21 mouse cellular contexts compared by ENCODE assay signal in the genomic region with DNA sequence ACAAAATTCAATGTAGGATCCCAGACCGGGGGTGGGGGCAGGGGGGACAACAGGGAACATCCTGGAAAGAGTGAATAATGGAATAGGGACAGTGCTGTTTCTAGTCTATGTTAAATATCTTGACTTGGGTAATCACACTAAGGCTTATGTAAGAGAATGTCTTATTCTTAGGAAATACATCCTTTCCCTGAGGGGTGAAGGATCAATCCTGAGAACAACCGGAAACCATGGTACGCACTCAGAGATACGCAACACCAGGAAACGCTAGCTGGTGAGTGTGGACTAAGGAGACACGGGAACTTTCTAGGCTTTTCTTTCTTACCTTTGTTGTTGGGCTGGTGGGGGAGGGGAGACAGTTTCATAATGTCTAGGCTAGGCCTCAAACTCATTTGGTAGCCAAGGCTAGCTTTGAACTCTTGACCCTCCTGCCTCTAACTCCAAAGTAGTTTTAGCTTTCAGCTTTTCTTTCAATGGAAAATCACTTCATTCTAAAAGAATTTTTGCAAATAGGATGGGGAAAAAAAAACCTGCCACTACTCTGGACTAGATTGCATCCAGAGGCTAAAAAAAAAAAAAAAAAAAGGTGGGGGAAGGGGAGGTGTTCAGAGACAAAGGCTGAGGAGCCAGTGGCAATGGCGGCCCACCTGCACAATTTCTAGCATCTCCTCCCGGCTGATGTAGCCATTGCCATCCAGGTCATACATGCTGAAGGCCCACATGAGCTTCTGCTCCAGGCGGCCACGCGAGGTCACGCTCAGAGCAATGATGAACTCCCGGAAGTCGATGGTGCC. TPM values are rescaled to one million over a fixed set of nuclear protein-coding genes. Genes with fewer than 3 reads are reported as not detected.
"Had no signal": no experiment of that assay in that cellular context is flagged by ENCODE, and none has a peak within 500 bp of the region (broad histone marks: within the 10 kb centered on the region; RNA-seq: fewer than 3 reads in every experiment).

No protein-coding gene starts in this region.

- DNase-seq: kidney, postnatal 25 days; liver, embryonic 13.5 days; lung, adult 2 months; lung, postnatal 14 days; midbrain, embryonic 14.5 days; right cerebral cortex, adult 18-20 months; right cerebral cortex, postnatal 14 days; right cerebral cortex, postnatal 4 days; thymus, postnatal 25 days had no signal

- H3K4me3 ChIP-seq: liver, embryonic 13.5 days; neural tube, embryonic 12.5 days; neural tube, embryonic 15.5 days had no signal

- H3K27ac ChIP-seq: kidney, postnatal 0 days; liver, embryonic 13.5 days; neural tube, embryonic 12.5 days; neural tube, embryonic 15.5 days; stomach, postnatal 0 days had no signal

- H3K4me2 ChIP-seq: liver, embryonic 13.5 days; midbrain, embryonic 11.5 days; neural tube, embryonic 12.5 days; neural tube, embryonic 15.5 days had no signal

- H3K36me3 ChIP-seq: liver, embryonic 13.5 days; neural tube, embryonic 12.5 days; neural tube, embryonic 15.5 days had no signal

- H3K9me3 ChIP-seq: liver, embryonic 13.5 days; neural tube, embryonic 12.5 days; neural tube, embryonic 15.5 days had no signal

- H3K9ac ChIP-seq: liver, embryonic 13.5 days; neural tube, embryonic 12.5 days; neural tube, embryonic 15.5 days had no signal

RNA-seq across cellular contexts. Expression of a gene that starts 3.9 kb away (rescaled TPM):
- total RNA-seq: megakaryocyte progenitor cell, adult 5-6 weeks; megakaryocyte-erythroid progenitor cell, adult 5-6 weeks had no signal
- polyA plus RNA-seq: lung, adult 2 months had no signal

RNA-seq across cellular contexts. Expression of a gene that starts 12.6 kb away (rescaled TPM):
- total RNA-seq: layer of hippocampus, adult 8-10 months; layer of hippocampus, postnatal 14 days; left cerebral cortex, postnatal 10 days; left cerebral cortex, postnatal 36 days; liver, adult 2 months; megakaryocyte-erythroid progenitor cell, adult 5-6 weeks had no signal
- polyA plus RNA-seq: midbrain, embryonic 14.5 days; neural tube, embryonic 15.5 days had no signal

RNA-seq across cellular contexts. Expression of a gene that starts 18.9 kb away (rescaled TPM):
- total RNA-seq: megakaryocyte progenitor cell, adult 5-6 weeks had no signal
